Mouse (Mus musculus) MN1 (cell line): ENCODE results near the gene Otulin.

ENCODE experiments used
- DNase-seq: peaks from one replicate; pipeline ENCODE4 v3.0.0-alpha.2; 2016; ENCODE audit warnings: low spot score

Otulin gene

DNA sequence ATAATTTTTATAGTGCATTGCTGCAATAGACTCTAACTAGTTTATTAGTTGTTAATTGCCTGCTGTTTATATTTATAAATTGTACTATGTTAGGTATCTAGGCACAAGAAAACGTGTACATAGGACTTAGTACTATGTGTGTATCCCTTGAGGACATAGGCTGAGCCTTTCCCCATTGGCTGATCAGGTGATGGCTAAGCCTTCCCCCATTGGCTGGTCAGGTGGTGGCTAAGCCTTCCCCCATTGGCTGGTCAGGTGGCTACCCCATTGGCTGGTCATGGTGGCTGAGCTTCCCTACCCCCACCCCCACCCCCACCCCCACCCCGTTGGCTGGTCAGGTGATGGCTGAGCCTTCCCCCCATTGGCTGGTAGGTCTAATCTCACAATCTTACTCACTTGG is 50.6 kb downstream of the Otulin start:
- DNase-seq = no peak

DNA sequence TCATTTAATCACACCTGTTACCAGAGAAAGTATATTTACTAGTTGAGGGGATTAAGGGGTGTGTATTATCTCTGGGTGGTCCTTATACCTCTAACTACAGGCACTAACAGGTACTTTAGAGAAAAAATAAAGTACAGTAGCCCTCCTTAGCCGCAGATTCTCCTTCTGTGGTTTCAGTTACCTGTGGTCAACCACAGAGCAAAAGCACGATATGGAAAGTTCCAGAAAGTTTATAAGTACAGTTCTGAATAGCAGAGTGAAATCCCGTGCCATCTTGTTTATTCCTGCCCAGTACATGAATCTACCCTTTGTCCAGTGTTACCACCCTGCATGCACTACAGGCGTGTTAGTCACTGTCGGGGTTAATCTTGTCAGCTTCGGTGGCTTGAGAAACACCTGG is 51.6 kb downstream of the Otulin start:
- no peak for DNase-seq

DNA sequence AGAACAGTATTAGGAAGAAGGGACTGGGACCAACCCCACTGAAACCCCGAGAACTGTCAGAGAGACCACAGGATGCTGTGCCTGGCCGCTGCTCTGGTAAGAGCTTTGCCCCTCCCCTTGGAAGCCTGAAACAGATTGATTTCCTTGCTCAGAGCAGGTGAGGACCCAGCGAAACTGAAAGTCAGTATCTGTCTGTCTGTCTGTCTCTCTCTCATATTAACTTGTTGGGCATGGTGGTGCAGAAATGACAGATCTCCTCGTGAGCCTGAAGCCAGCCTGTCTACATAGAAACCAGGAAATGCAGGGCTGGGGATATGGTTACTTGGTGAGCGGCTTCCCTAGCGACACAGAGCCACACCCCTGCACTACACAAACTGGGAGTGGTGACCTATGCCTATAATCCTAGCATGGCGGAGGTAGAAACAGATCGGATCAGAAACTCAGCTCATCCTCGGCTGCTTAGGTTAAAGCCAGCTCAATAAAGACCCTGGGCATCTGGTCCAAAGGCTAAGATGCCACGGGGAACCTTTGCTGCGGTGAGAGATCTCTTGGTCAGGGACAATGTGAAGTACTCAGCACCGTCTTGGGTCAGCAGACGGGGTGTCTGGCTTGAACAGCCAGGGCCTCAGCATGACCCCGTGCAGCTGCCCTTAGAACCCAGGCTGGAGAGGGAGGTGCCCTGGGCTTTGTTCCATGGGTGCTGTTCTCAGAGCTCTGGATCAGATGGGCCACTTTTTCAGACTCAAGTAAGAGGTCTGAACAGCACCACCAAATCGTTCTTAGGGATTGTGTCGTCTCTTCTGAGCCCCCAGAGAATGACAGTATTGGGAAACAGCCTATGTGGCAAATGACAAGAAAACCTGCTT is 52.3 kb downstream of the Otulin start:
- DNase-seq = no peak

GRCm38 (mm10) chr15:27576886-27577285 is 53.6 kb downstream of the Otulin start:
- no peak for DNase-seq

DNA sequence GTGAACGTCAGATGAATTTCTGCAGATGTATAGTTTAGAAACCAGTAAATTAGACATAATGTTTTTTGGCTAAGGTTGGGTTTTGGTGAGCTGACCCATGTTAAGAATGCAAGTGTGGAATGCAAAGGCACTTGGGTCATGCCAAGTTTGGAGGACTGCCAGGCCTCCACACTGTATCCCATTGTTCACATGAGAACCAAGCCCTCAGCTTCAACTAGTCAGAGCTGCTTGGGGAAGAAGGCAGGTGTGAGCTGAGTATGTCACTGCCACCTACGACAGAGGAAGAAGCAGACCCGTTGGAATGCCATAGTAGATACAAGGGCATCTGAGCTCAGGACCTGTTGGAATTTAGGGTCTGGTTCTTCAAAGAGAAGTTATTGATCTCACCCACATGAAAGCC is 54.6 kb downstream of the Otulin start:
- DNase-seq = no peak

DNA sequence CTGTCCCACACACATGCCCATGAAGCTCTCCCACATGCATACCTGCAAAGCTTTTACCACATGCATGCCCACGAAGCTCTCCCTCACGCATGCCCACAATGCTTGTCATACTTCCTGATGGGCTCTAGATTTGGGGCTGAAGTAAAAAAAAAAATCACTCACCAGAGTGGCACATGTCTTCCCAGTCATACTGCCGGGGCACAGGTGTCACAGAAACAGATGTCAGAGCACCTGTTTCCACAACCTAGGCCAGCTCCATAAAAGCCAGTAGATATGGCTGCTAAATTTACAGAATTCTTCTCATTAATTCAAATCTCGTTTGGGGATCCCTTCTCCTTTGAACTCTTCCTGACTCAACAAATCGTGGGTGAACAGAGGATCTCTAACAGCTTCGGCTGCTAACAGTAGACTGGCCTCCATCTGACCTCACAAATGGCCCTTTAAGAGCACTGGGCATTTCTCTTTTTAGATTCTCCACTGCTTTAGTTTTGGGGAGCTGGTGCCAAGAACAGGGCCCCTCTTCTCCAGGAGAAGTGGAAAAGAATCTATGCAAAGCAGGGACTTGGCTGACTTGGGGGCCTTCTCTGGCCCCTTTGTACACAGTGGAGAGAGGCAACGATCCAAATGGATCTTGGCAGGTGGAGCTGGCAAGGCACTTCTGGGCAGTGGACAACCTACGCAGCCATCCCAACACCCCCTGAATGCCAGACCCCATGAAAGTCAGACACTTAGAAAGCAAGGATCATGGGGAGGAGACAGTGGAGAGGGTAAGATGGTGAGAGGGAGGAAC is 55.3 kb downstream of the Otulin start:
- no peak for DNase-seq

DNA sequence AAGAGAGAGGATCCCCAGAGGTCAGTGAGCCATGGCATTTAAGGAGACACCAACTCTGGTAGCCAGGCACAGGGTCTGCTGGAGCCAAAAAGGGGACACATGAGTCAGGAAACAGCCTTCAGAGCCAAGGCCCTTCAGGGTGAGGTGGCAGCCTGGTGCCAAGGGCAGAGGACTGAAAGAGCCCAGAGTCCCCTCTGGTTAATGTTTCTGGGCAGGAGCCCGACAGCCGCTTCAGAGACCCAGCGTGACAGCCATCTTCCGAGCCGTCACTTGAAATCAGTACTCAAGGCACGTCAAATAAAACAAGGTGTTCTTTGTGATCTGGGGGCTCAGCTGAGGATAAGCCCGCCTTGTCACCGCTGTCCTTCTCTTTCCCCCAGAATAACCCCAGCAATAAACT is 59.3 kb downstream of the Otulin start:
- no peak for DNase-seq

- DNase-seq = no peak
These were observed 60.1 kb downstream of the Otulin start for GRCm38 (mm10) chr15:27570385-27570784.

DNA sequence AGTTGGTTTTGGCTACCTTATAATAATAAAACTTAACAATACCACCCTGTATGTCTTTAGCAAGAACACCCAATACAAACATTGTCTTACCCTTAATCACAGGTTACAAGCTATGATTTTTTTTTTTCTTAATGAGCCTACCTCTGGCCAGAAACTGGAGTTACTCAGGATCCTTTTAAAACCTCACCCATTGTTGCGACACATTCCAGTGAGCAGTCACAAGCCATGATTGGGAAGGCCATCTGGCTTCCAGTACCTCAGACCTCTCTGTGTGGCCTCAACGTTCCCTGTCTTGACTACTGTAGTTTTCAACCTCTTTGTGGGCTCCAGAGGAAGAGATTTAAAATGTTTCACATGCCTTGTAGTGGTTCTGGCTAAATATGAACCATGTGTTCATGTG is 60.6 kb downstream of the Otulin start:
- DNase-seq = no peak

GRCm38 (mm10) chr15:27568371-27568770 is 62.1 kb downstream of the Otulin start:
- no peak for DNase-seq

GRCm38 (mm10) chr15:27567356-27567755 is 63.1 kb downstream of the Otulin start:
- DNase-seq = no peak

DNA sequence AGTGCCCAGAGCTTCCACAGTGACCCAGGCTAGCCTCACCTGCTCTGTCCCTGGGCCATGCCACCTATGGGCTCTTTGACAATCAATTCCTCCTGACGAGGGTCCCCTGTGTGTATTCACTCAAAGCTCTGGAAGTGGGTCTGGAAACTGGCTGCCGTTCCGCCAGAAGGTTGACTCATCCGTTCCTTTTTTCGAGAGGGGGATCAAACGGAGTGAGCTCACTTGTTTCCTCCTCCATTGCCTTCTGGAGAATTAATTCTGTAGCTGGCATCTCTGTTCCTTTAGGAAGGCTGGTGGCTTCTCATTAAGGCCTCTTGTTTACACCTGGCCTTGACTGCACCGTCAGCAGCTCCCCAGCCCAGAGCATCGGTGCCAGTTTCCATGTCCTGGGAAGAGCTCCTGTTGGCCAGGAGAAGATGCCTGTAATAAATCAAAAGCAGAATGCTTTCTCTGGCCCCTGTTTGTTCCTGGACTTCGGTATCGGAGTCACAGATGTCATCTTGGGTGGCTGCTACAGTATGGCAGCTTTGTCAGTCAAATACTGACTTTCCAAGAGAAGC is 64.8 kb downstream of the Otulin start:
- DNase-seq = no peak

GRCm38 (mm10) chr15:27564106-27565100 is 66.1 kb downstream of the Otulin start:
- DNase-seq = peak; percentile 68

- no peak for DNase-seq
These were observed 70.2 kb downstream of the Otulin start for GRCm38 (mm10) chr15:27560315-27560714.

GRCm38 (mm10) chr15:27558456-27559147 is 71.9 kb downstream of the Otulin start:
- no peak for DNase-seq

GRCm38 (mm10) chr15:27553554-27553953 is 76.9 kb downstream of the Otulin start:
- DNase-seq = no peak

DNA sequence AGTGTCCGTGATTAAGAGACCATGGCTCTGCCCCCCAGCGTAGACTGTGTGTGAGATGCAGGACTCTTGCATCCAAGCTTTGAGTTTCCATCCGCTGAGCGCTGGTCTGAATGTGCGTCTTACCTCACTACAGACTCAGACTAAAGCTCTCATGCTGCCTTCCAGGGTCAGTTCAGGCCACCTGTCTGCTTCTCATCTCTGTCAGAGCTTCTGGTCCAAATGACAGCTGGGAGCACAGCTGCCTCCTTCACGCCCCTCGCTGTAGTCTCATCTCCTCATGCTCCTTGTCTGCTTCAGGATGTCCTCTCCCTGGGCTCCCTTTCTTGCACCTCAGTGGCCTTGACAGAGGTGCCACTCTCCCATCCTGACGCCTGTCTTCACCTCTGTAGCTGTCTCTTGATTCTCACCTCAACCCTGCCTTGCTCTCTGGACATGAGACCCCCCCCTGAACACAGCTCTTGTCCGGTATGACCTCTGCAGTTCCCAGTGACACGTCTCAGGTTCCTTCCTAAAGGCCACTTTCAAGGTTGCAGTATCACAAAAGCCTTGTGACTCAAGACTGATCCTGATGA is 78.3 kb downstream of the Otulin start:
- no peak for DNase-seq

- DNase-seq = no peak
These were observed 79.1 kb downstream of the Otulin start for GRCm38 (mm10) chr15:27551117-27552114.

DNA sequence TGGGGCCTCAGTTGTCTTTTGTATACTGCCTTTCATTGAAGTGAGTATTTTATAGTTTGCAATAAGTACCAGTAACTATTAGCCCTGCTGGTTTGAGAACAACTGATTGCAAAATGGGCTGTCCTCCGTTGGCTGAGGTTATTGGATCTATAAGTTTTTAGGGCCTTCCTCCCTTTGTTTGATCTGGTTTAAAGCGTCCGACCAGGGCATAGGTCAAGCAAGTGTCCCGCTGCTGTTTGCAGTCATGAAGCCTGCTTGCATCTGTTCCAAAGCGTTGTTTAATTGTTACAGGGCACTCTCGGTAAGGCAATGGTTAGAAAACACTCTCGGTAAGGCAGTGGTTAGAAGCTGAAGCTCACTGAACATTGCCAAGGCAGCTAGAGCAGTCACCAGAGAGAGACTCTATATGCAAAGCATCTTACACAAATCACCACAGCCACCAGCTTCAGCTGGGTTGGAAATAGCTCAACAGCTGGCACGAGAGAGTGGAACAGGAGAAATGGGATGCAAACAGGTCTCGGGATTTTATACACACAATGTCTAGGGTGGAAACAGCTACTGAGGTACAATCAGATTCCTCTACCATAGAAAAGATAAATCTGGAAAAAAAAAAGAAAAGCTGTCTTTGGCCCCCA is 80.0 kb downstream of the Otulin start:
- DNase-seq = no peak
